Mouse (Mus musculus) megakaryocyte, adult 5-6 weeks (primary cell): Measurements from ENCODE around the gene Por. TPM values are rescaled to one million over a fixed set of nuclear protein-coding genes. Genes with fewer than 3 reads are reported as not detected.

Experiments used
- ATAC-seq: 2 replicates; pipeline ENCODE4 v1.8.0; 2016; ENCODE audit warnings: mild to moderate bottlenecking, inconsistent platforms; ENCODE audit not compliant: poor library complexity, severe bottlenecking
- total RNA-seq, 2 experiments: library from RNA; stranded (forward) in 1 of 2; stranded (reverse) in 1 of 2; fragments of 153-499, 151-499 nt in 1 of 2; fragments of 221-1000, 200-1000 nt in 1 of 2; gene quantifications; 2 replicates each; pipeline versions ENCODE4 v1.2.3 to v1.2.4; 2015 to 2017

Por gene
- total RNA-seq, 2 experiments from 2014 or later = 31.1 to 49.7 TPM

DNA sequence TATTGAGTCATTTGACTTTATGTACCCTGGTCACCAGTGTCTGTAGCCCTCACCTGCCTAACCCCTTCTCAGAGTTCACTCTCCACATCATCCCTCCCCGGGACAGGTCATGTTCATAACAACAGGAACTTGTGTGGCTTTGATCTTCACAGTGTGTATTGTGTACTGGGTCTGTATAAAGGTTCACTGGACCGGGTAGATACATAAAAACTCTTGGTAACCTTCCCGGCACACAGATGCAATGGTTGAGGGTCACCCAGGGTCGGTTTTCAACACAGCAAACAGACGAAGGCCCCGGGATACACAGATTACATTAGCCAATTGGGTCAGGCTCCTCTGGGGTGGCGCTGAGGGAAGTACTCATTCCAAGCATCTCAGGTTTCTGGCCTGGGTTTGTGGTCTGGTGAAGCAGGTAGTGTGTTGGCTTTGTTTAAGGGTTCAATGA, 25.5 kb downstream of the Por start:
- no peak for ATAC-seq

DNA sequence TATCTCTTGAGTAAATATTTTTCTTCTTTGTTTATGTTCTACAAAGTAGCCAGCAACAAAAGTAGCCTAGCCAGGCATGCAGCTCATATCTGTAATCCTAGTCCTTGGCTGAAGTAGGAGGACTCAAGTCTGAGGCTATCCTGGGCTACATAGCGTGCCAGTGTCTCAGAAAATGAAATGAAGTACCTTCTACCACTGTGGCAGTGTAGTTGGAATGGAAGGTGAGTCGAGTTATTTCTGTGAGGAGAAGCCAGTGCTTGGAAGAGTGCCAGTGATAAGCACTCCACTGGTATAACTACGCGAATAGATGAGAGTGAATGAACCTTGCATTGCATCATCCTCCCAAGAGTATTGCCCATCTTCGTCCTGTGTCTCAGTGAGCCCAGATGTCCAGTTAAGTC, 27.9 kb downstream of the Por start:
- no peak for ATAC-seq

DNA sequence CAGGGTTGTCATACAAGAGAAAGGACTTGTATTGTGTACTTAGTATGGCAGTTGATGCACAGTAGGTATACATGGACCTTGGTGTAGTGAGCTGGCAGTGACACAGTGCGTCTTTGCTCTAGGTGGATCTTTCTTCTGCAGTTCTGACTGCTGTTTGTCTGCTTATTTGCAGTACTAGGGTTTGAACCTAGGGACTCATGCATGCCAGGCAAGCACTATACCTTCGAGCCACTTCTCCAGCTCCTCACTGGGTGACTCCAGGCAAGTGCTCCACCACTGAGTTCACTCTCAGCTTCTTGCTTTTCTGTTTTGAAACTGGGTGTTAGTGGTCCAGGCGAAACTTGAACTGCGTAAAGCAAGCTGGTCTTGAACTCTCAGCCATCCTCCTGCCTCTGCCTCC, 31.8 kb downstream of the Por start:
- no peak for ATAC-seq

DNA sequence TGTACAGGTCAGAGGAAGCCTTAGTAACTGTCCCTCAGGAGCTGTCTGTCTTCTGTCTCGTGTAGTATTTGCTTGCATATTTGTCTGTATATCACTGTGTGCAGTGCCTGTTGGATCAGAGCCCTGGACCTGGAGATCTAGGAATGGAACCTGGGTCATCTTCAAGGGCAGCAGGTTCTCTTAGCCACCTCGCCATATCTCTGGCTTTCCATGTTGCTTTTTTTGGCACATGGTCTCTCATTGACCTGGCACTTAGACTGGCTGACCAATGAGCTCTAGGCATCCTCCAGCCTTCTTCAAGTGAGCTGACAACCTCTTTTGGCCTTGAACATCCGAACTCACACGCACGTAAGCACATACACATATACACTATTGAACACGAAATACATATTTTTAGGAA, 32.4 kb downstream of the Por start:
- ATAC-seq = peak; percentile 38; the same call in 1 of the 2 replicates

DNA sequence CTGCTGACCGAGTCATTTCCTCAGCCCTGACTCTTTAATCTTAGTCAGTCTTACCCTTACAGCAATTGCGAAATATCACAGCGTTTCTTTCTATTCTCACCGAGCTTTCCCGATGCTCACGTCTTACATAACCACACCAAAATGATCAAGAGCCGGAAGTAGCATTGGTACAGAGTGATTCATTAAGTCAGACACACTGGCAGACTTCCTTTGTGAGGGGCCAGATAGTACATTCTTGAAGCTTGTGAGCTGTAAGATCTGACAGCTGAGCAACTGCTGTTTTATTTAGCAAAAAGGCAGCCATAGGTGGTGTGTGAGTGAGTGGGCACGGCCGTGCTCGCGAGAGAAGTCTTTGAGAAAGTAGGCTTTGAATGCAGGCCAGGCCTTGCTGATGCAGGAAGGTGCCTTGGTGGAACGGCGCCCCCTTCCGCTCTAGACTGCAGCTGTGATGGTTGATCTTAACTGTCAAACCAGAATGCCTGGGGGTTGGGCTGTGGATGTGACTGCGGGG, 32.9 kb downstream of the Por start:
- ATAC-seq = peak; percentile 90

DNA sequence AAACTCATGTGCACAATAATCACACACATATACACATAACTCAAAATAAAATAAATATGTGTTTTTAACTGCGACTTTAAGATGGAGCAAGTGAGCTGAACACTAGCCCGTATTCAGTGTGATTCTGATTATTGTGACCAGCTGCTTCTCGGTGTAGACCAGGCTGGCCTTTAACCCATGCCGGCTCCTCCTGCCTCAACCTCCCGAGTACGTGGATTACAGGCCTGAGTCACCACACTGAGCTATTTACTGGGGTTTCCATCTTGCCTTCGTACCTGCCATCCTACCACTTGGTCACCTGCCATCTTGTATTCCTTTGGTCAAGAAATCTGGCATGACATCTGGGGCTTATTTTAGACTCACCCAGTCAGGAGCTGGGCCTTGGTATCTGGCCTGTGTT, 33.6 kb downstream of the Por start:
- no peak for ATAC-seq

DNA sequence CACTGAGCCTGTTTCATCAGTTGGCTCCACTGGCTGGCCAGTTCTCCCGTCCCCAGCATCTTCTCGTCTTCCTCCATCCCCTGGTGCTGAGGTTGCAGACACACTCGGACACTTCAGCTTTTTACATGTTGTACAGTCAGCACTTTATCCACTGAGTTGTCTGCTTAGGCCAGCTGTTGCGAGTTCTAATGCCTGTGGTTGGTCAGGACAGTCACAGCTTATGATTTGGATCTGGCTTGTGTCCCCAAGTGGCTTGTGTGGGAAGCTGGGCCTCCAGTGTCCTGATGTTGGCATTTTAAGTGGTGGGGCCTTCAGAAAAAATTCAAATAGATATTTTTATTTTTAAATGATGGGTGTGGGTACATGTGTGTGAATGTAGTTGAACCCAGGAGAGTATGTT, 35.5 kb downstream of the Por start:
- no peak for ATAC-seq

DNA sequence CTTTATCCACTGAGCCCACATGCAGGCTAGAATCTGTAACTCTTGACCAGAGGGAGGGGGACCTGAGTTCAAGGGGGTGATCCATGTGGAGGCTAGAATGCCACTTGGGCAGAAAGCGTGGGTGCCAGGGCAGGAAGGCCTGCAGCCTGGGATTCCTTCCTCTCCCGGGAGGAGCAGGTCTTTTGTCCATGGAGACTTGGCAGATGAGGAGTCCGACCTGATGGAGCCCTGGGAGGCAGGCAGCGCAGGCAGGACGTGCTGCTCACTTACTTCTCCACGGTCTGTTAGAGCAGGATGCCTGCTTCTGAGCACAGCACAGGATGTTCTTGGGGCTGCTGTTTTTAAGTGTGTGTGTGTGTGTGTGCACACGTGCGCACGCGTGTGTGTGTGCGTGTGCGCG, 37.2 kb downstream of the Por start:
- ATAC-seq = no peak

DNA sequence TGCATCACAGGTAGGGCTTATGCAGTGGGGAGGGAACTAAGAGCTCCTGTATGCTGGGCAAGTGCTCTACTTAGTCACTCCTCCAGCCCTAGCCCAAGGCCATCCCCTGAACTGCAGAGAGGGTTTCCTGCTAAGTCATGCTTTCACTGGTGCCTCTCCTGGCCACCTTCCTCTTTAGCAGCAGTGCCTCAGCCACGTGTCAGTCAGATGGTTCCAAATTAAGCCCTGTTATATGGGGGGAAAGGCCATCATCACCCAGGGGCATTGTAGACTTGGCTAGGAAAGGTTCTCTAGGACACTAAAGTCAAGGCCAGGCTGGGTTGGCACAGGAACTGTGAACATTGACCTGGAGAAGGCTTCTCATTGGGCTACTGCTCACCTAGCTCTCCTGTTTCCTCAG, 38.0 kb downstream of the Por start:
- peak; percentile 79 for ATAC-seq

DNA sequence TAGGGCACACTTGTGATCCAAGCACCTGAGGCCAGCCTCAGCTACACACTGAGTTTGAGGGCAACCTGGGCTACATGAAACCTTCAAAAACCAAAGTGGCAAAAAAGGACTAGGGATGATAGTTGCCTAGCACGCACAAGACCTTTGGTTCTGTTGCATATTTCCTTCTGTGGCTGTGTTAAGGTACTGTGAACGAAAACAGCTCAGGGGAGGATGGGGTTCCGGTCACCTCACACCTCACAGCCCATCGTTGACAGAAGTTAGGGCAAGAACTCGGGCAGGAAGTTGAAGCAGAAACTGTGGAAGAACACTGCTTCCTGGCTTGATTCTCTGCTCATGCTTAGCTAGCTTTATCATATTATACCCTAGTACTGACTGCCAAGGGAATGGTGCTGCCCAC, 39.9 kb downstream of the Por start:
- no peak for ATAC-seq

DNA sequence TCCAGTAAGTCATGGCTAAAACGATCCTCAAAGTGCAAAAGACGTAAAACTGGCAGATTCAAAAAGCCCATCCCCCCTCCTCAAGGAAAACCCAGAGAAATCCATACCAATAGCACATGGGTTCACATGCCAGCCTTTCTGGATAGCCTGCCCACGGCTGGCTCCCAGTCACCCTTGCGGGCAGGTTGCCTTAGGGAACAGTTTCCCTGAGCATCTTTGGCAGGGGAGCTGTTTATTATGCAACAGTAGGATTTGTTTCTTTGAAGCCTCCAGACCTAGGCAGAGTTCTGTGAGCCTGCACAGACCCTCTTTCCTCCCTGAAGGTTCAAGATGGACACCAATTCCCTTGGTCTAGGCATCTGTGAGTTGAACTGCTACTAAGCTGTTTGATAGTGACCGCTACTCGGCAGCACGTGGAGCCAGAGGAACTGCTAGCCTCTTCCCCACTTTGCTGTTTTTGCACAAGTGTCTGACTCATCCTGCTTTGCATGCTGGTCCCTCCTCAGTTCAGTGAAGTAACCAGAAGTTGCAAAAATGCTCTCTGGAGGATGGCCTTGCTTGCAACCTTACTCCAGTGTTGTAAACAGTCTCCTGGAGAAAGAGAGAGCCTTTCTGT, 40.9 kb downstream of the Por start:
- peak; percentile 76 for ATAC-seq

DNA sequence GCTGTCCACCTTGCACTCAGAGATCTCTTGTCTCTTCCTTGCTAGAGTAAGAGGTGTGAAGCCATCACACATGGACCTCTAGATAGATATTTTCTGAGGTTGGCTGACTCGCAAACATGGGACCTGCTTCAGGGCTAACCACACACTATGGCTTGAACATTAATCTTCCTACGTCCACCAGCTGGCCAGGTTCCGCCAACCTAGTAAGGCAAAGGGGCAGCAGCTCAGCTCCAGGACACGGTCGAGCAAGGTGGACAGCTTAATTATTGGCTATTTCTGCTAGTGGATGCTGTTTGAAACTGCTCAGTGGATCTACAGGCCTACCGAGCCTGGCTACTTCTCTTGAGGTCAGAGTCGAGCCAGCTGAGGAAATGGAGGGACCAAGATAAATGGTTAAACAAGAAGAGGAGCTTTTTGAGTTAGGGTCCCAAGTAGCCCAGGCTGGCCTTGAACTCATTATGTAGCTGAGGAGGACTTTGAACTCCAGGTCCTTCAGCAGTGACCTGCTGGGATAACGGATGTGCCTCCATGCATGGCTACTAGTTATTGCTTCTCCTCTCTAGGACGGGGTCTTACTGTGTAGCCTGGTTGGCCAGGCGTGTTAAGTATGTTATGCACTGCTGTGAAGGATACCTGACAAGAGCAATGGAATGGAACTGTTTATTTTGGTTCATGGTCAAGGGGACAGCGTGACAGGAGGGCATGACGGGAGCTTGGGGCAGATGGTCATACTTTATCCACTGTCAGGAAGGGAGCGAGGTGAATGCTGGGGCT, 41.9 kb downstream of the Por start:
- no peak for ATAC-seq

DNA sequence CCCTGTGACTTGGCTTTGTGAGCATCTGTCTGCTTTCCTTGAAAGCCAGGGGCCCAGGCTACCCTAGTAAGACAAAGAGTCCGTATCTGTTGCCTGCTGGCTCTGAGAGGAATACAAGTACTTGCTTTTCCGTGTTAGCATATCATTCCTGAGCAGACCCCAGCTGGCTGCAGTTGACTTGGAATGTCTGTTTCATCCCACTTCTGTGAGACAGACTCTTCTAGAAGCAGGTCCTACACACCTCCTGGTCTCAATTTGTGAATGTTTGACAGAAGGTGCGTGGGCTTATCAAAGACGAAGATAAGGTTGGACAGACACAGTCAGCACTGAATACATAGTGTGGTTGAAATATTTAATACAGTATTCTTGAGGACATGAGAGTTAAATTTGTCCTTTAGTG, 43.0 kb downstream of the Por start:
- no peak for ATAC-seq

DNA sequence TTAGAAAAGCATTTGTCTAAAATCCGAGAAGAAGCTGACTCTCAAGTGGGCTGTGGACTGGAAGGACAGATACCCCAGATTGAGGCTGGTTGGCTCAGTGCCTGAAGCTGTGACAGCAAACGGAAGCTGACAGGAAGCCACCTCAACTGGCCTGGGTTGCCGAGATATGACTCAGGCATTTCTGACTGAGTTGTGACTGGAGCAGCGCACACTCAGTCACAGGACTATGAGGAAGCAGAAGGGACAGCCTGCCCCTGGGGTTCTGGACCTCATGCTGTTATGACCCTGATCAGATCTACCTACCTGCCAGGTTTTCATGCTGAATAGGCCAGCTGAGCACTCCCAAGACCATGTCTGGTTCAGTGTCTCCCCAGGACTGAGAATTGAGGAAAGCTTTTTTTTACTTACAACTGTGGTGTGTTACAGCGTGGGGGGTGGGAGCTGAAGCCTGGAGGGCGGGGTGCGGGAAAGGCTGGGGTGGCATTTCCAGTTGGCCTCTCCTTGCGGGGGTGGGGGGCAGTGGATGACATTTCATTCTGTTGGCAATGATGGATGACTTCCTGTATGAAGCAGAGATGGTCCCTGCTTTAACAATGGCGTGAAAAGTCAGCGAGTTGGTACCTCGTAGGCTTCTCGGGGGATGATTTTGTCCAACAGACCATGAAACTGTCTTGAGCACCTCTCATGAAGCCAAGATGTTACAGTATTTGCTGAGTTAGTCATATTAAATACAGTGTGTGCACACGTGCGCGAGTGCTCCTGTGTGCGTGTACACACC, 43.8 kb downstream of the Por start:
- ATAC-seq = peak; percentile 93

DNA sequence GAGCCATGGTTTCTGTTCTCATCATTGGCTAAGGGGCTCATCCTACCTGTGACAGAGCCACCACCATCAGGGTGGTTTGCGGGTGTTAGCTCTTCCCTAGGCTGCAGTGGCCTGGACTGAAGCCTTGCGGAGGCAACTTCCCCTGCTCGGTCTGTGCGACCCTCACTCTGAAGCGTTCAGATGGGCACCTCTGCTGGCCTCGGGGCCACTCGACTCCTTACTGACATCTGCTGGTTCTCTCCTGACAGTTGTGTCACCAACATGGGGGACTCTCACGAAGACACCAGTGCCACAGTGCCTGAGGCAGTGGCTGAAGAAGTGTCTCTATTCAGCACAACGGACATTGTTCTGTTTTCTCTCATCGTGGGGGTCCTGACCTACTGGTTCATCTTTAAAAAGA, 45.8 kb downstream of the Por start:
- ATAC-seq = no peak

DNA sequence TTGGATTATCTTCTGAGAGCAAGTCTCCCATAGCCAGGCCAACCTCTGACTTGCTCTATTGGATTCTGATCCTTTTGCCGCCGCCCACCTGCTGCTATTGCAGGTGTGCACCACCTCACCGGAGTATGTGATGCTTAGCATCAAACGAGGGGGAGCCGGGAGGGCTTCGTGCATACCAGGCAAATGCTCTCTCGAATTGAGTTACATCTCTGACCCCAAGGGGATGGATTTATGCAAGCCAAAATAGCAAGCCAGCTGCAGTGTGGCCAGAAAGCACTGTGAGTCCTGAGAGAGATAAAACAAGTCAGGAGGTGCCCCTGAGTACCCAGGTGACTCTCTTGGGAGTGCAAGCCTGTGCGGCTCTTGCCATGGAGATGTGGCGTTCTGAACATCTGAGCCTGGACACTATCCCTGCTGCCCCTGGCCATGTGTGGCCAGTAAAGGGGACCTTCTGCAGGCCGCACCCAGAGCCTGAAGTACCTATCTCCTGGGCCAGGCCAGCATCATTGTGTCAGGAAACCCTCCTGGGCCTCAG, 49.8 kb downstream of the Por start:
- ATAC-seq = no peak

DNA sequence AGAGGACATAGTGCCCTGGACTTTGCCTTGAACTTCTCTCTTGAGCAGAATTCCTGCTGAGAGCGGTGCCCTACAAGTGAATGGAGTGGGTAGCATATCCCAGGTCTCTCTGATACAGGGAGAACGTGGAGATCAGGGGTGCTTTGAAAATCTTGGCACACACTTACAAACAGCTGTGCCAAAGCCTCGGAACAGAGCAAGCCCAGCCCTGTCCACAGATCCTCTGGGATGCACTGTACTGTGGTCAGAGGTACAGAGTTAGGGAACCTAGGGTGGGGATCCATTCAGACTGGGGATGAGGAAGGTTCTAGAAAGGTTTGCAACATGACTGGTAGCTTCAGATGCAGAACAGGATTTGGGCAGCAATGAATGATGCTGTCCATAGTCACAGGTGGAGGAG, 50.3 kb downstream of the Por start:
- ATAC-seq = no peak

DNA sequence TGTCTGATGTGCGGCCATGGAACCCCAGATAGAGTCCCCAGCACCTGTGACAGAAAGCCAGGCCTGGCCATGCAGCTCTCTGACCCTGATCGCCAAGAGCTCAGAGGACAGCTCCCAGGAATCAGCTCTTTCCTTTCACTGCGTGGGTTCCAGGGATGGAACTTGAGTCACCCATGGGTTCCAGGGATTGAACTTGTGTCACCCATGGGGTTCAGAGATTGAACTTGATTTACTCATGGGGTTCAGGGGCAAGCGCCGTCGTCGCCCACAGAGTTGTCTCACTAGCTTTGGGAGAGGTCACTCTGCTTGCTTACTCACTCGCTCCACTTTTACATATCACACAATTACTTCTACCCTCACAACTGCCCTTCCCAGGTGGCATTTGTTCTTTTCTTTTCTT, 51.2 kb downstream of the Por start:
- no peak for ATAC-seq

DNA sequence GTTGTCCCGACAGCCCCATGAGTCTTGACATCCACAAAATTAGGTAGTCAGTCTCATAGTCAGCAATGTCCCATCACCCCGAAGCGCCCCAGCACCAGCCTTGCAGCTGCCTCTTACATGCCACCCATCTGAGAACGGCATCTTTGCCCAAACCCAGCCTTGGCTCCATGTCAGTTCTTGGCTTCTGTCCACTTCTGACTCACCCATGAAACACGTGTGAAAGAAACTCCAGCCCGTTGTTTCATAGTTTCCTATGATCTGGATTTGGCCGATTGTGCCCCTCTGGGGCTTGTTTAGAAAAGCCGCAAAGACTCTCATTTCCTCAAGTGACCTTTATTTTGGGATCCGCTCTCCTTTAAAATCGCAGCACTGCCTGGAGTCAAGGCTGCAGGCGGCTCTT, 52.3 kb downstream of the Por start:
- ATAC-seq = no peak

DNA sequence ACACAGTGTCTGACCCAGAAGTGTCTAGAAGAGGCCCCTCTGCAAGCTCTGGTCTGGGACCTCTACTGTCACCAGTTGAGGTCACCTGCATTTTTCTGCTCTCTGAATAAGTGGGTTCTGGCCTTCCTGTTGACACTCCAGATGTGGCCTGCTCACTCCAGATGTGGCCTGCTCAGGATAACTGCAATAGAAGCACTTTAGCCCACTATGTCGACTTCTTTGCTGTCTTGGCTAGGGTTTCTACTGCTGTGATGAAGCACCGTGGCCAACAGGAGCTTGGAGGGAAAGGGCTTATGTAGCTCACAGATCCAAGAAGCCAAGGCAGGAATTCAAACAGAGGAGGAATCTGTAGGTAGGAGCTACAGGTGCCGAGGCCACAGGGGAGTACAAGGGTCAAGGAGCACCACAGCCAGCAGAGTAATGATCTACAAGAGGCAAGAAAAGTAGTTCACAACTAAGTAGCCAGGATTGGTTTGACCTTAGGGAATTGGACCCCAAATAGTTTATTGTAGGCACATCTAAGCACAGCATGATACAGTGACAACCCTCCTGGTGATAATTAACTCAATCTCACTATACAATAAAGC, 53.4 kb downstream of the Por start:
- no peak for ATAC-seq
